Comparison of ENCODE assay signal across 8 mouse cellular contexts in genomic region chr10:93051016-93051726, GRCm38 (mm10). TPM values are rescaled to one million over a fixed set of nuclear protein-coding genes. Genes with fewer than 3 reads are reported as not detected.
A peak's percentile ranks its signal among the peaks of the same experiment; 100 is the strongest.
DNase-seq lines count a peak whose midpoint lies in the region; ATAC-seq and TF ChIP-seq lines count a peak whose summit lies in the region.

No protein-coding gene starts in this region.

- TF ChIP-seq POLR2A in lung, adult 2 months (IDR thresholded peaks at IDR 0.05; ENCODE audit: borderline replicate concordance, extremely low read depth, low read depth, low read length), result no peak

- DNase-seq in G1E (ENCODE audit: low spot score), result peak; percentile 50
- DNase-seq in cerebellum, adult 18-20 months, result peak; percentile 64 to 79
- DNase-seq in forebrain, postnatal 0 days, result peak; percentile 93
- DNase-seq in heart, postnatal 36 days, result peak; percentile 80 to 81
- DNase-seq in layer of hippocampus, adult 18-20 months (ENCODE audit: low spot score in 2 of 2), result peak; percentile 67 to 85
- DNase-seq in lung, adult 2 months, result peak; percentile 77
- peak; percentile 71 to 85 for DNase-seq in thymus, postnatal 10 days (ENCODE audit: low spot score in 2 of 2)

- H3K9me3 ChIP-seq in G1E (replicated peaks), result no peaks in the 10 kb centered on the region
- H3K9me3 ChIP-seq in forebrain, postnatal 0 days (ENCODE audit: low read length), result no peaks in the 10 kb centered on the region

- 0 out of 2 replicates have a peak overlapping the region, but pooled peaks have one; percentile 45 for H3K27ac ChIP-seq in forebrain, postnatal 0 days (ENCODE audit: low read depth, low read length)

- no peak for TF ChIP-seq CTCF in G1E (IDR thresholded peaks at IDR 0.05; ENCODE audit: low read depth, low read length)
- peak; percentile 84 for TF ChIP-seq CTCF in forebrain, postnatal 0 days (IDR thresholded peaks at IDR 0.05; ENCODE audit: low read depth)
- TF ChIP-seq CTCF in lung, adult 2 months (IDR thresholded peaks at IDR 0.05; ENCODE audit: insufficient read depth, low read length), result peak; percentile 50; the same call in 1 of the 2 replicates

- peaks cover 6% of the 10 kb centered on the region for H3K27me3 ChIP-seq in G1E (ENCODE audit: insufficient read depth, low read length)
- H3K27me3 ChIP-seq in forebrain, postnatal 0 days (ENCODE audit: insufficient read depth, low read length), result no peaks in the 10 kb centered on the region

- peak overlapping the region; percentile 43; the same call in 1 of the 2 replicates for H3K9ac ChIP-seq in forebrain, postnatal 0 days

- peaks cover 9% of the 10 kb centered on the region for H3K4me1 ChIP-seq in G1E (ENCODE audit: insufficient read depth, low read depth, low read length)
- H3K4me1 ChIP-seq in forebrain, postnatal 0 days (ENCODE audit: insufficient read depth), result no peaks in the 10 kb centered on the region
- H3K4me1 ChIP-seq in lung, adult 2 months (ENCODE audit: control insufficient read depth, insufficient read depth, low read length), result peaks cover 7% of the 10 kb centered on the region

- WGBS in forebrain, postnatal 0 days, result 34% methylated on average over 13 of the region's 13 CpGs
- whole genome bisulfite sequencing in lung, adult 2 months, result 23% methylated on average over 13 of the region's 13 CpGs

- intact Hi-C loops in heart, postnatal 36 days (cut with DNase I), result no loop called here

- ATAC-seq in G1E (ENCODE audit: extremely low read depth, insufficient number of reproducible peaks, low FRiP score, poor library complexity, severe bottlenecking), result peak; percentile 34; the same call in 1 of the 2 replicates
- ATAC-seq in forebrain, postnatal 0 days, result peak; percentile 79
- peak; percentile 92 for ATAC-seq in neutrophil, adult 5-6 weeks (ENCODE audit: extremely low read depth, insufficient number of reproducible peaks, low FRiP score, poor library complexity, severe bottlenecking)

- no peak overlapping the region for H3K4me3 ChIP-seq in G1E (ENCODE audit: low read depth, low read length)
- H3K4me3 ChIP-seq in forebrain, postnatal 0 days (ENCODE audit: low read depth, low read length), result peak overlapping the region; percentile 7; the same call in 1 of the 2 replicates
- peak overlapping the region; percentile 13 for H3K4me3 ChIP-seq in lung, adult 2 months (replicated peaks; ENCODE audit: extremely low read depth, low read depth, low read length)

- H3K4me2 ChIP-seq in forebrain, postnatal 0 days (ENCODE audit: low read depth), result peak overlapping the region; percentile 45

- H3K36me3 ChIP-seq in G1E (replicated peaks), result no peaks in the 10 kb centered on the region
- no peaks in the 10 kb centered on the region for H3K36me3 ChIP-seq in forebrain, postnatal 0 days (ENCODE audit: insufficient read depth)

RNA-seq across cellular contexts. Expression of gene Cfap54, which starts 30.2 kb away (rescaled TPM):
- 15.9 and 16.2 TPM in 2 replicates for total RNA-seq in G1E (2014; fragmentation: Nextera tagmentation)
- 3.9 and 5.1 TPM in 2 replicates for total RNA-seq in G1E (2017)
- 1.9 and 2.1 TPM in 2 replicates for polyA plus RNA-seq in G1E (2012)
- 3.2 and 4.8 TPM in 2 replicates for total RNA-seq in forebrain, postnatal 0 days (2014; rRNA removed)
- polyA plus RNA-seq in forebrain, postnatal 0 days (2015; fragmentation: Nextera tagmentation; extraction: Ambion mirVana), result 1.9 and 4.2 TPM in 2 replicates
- under 1 TPM; 0.50 to 0.79 TPM for total RNA-seq in heart, postnatal 36 days (2021)
- total RNA-seq in layer of hippocampus, adult 18-20 months (2021), result 10 to 100 TPM; 15.9 to 18.9 TPM
- polyA plus RNA-seq in lung, adult 2 months (2012; rRNA removed), result 2.3 and 3.7 TPM in 2 replicates
- 1.9 and 2.1 TPM in 2 replicates for total RNA-seq in neutrophil, adult 5-6 weeks (2017)

Comparison
In these comparisons a context has a peak if more than half of its experiments do, and no peak if none do; other contexts are left out.
1. ATAC-seq: peak in every context shown above with its lines; median percentile 92 in neutrophil, adult 5-6 weeks; 79 in forebrain, postnatal 0 days; 34 in G1E.